Mouse (Mus musculus): ENCODE measurements around the gene Car14. TPM values are rescaled to one million over a fixed set of nuclear protein-coding genes. Genes with fewer than 3 reads are reported as not detected.
A peak's percentile ranks its signal among the peaks of the same experiment; 100 is the strongest.
"Not testable (repeated sequence)": the region's sequence is repeated elsewhere in the genome, so short reads cannot be mapped to it uniquely, and the experiment has no call there.

The Car14 gene
- polyA plus RNA-seq, 1 experiment from 2014 or later = 13.1 TPM

- ATAC-seq (ENCODE audit: low FRiP score, low read depth) = not testable (repeated sequence)
- WGBS = 95% methylated on average over 7 of the region's 7 CpGs
Measured at GRCm38 (mm10) chr3:95923429-95923828, 18.9 kb upstream of the Car14 start.

GRCm38 (mm10) chr3:95920532-95920931 lies 16.0 kb upstream of the Car14 start:
- WGBS = 55% methylated on average over 2 of the region's 2 CpGs
- not testable (repeated sequence) for H3K36me3 ChIP-seq; H3K9me3 ChIP-seq; H3K4me1 ChIP-seq (replicated peaks); ATAC-seq (ENCODE audit: low FRiP score, low read depth); H3K4me3 ChIP-seq; H3K27me3 ChIP-seq; H3K9ac ChIP-seq; H3K27ac ChIP-seq (replicated peaks); H3K4me2 ChIP-seq

More at GRCm38 (mm10) chr3:95923429-95923828, 18.9 kb upstream of the Car14 start:
- not testable (repeated sequence) for H3K4me2 ChIP-seq; H3K27me3 ChIP-seq; H3K9me3 ChIP-seq; H3K9ac ChIP-seq; H3K4me1 ChIP-seq (replicated peaks); H3K4me3 ChIP-seq; H3K27ac ChIP-seq (replicated peaks); H3K36me3 ChIP-seq

- Histone ChIP-seq H3K9ac (no peak overlapping the region), H3K4me3 (no peak overlapping the region), H3K9me3 (no peaks in the 10 kb centered on the region), H3K36me3 (no peaks in the 10 kb centered on the region), H3K27me3 (no peaks in the 10 kb centered on the region), H3K4me2 (no peak overlapping the region), H3K27ac (replicated peaks) (no peak overlapping the region), H3K4me1 (replicated peaks) (no peaks in the 10 kb centered on the region)
- WGBS = 76% methylated on average over 7 of the region's 7 CpGs
- ATAC-seq (ENCODE audit: low FRiP score, low read depth) = no peak
Measured at GRCm38 (mm10) chr3:95916760-95917159, 12.3 kb upstream of the Car14 start.

- no peak for ATAC-seq (ENCODE audit: low FRiP score, low read depth)
- Histone ChIP-seq H3K4me3 (no peak overlapping the region), H3K27ac (replicated peaks) (no peak overlapping the region), H3K27me3 (no peaks in the 10 kb centered on the region), H3K4me2 (no peak overlapping the region), H3K4me1 (replicated peaks) (no peaks in the 10 kb centered on the region), H3K9ac (no peak overlapping the region), H3K9me3 (no peaks in the 10 kb centered on the region), H3K36me3 (no peaks in the 10 kb centered on the region)
- WGBS = 96% methylated on average over 4 of the region's 4 CpGs
Measured at GRCm38 (mm10) chr3:95914706-95915105, 10.2 kb upstream of the Car14 start.

GRCm38 (mm10) chr3:95907613-95908012 lies 3.1 kb upstream of the Car14 start:
- H3K9ac ChIP-seq = no peak overlapping the region
- no peaks in the 10 kb centered on the region for H3K36me3 ChIP-seq
- ATAC-seq (ENCODE audit: low FRiP score, low read depth) = no peak
- no peak overlapping the region for H3K4me2 ChIP-seq
- H3K9me3 ChIP-seq = no peaks in the 10 kb centered on the region
- no peak overlapping the region for H3K4me3 ChIP-seq
- 48% methylated on average over 4 of the region's 4 CpGs for WGBS
- no peak overlapping the region for H3K27ac ChIP-seq (replicated peaks)
- H3K27me3 ChIP-seq = peaks cover 27% of the 10 kb centered on the region
- peaks cover 30% of the 10 kb centered on the region for H3K4me1 ChIP-seq (replicated peaks)

- H3K27me3 ChIP-seq = peaks cover 27% of the 10 kb centered on the region
- H3K4me3 ChIP-seq = peak overlapping the region; percentile 25
- no peak for ATAC-seq (ENCODE audit: low FRiP score, low read depth)
- H3K4me1 ChIP-seq (replicated peaks) = peaks cover 30% of the 10 kb centered on the region
- H3K27ac ChIP-seq (replicated peaks) = no peak overlapping the region
- H3K4me2 ChIP-seq = peak overlapping the region; percentile 61
- no peaks in the 10 kb centered on the region for H3K36me3 ChIP-seq
- H3K9ac ChIP-seq = no peak overlapping the region
- WGBS = under 1% methylated on average over 12 of the region's 12 CpGs
- H3K9me3 ChIP-seq = no peaks in the 10 kb centered on the region
Measured at GRCm38 (mm10) chr3:95906860-95907259, 2.4 kb upstream of the Car14 start.

GRCm38 (mm10) chr3:95905940-95906492 lies 1.5 kb upstream of the Car14 start:
- peaks cover 27% of the 10 kb centered on the region for H3K27me3 ChIP-seq
- peak overlapping the region; percentile 25 for H3K4me3 ChIP-seq
- ATAC-seq (ENCODE audit: low FRiP score, low read depth) = peak; percentile 27; the same call in 1 of the 2 replicates
- 0 out of 2 replicates have a peak overlapping the region, but pooled peaks have one; percentile 10 for H3K9ac ChIP-seq
- H3K27ac ChIP-seq (replicated peaks) = no peak overlapping the region
- under 1% methylated on average over 12 of the region's 12 CpGs for WGBS
- peaks cover 30% of the 10 kb centered on the region for H3K4me1 ChIP-seq (replicated peaks)
- H3K9me3 ChIP-seq = no peaks in the 10 kb centered on the region
- H3K4me2 ChIP-seq = peak overlapping the region; percentile 61
- no peaks in the 10 kb centered on the region for H3K36me3 ChIP-seq

GRCm38 (mm10) chr3:95905146-95905939 lies 852 bp upstream of the Car14 start:
- H3K36me3 ChIP-seq = no peaks in the 10 kb centered on the region
- H3K9me3 ChIP-seq = no peaks in the 10 kb centered on the region
- ATAC-seq (ENCODE audit: low FRiP score, low read depth) = peak; percentile 32; the same call in 1 of the 2 replicates

GRCm38 (mm10) chr3:95903753-95904502 lies 563 bp downstream of the Car14 start:
- Histone ChIP-seq H3K36me3 (no peaks in the 10 kb centered on the region), H3K9ac (no peak overlapping the region), H3K27me3 (peaks cover 27% of the 10 kb centered on the region), H3K9me3 (no peaks in the 10 kb centered on the region), H3K27ac (replicated peaks) (no peak overlapping the region), H3K4me1 (replicated peaks) (peaks cover 30% of the 10 kb centered on the region), H3K4me2 (peak overlapping the region; percentile 61), H3K4me3 (peak overlapping the region; percentile 25)
- ATAC-seq (ENCODE audit: low FRiP score, low read depth) = no peak
- WGBS = 3% methylated on average over 15 of the region's 15 CpGs

More at GRCm38 (mm10) chr3:95905146-95905939, 852 bp upstream of the Car14 start:
- H3K27ac ChIP-seq (replicated peaks) = no peak overlapping the region
- WGBS = under 1% methylated on average over 16 of the region's 18 CpGs
- peak overlapping the region; percentile 25 for H3K4me3 ChIP-seq
- H3K4me1 ChIP-seq (replicated peaks) = peaks cover 30% of the 10 kb centered on the region
- peaks cover 27% of the 10 kb centered on the region for H3K27me3 ChIP-seq
- H3K9ac ChIP-seq = 0 out of 2 replicates have a peak overlapping the region, but pooled peaks have one; percentile 1
- H3K4me2 ChIP-seq = peak overlapping the region; percentile 61

GRCm38 (mm10) chr3:95902643-95903042 lies 1.8 kb downstream of the Car14 start:
- H3K36me3 ChIP-seq = peaks cover 3% of the 10 kb centered on the region; the same call in 1 of the 2 replicates
- no peak overlapping the region for H3K27ac ChIP-seq (replicated peaks)
- H3K4me2 ChIP-seq = no peak overlapping the region
- 45% methylated on average over 6 of the region's 6 CpGs for WGBS
- H3K9me3 ChIP-seq = no peaks in the 10 kb centered on the region
- no peak overlapping the region for H3K4me3 ChIP-seq
- peaks cover 30% of the 10 kb centered on the region for H3K4me1 ChIP-seq (replicated peaks)
- peaks cover 21% of the 10 kb centered on the region for H3K27me3 ChIP-seq
- ATAC-seq (ENCODE audit: low FRiP score, low read depth) = no peak
- H3K9ac ChIP-seq = no peak overlapping the region

GRCm38 (mm10) chr3:95902373-95902625 lies 2.2 kb downstream of the Car14 start:
- Histone ChIP-seq H3K27me3 (peaks cover 19% of the 10 kb centered on the region), H3K9me3 (no peaks in the 10 kb centered on the region), H3K9ac (no peak overlapping the region), H3K4me1 (replicated peaks) (peaks cover 30% of the 10 kb centered on the region), H3K36me3 (peaks cover 7% of the 10 kb centered on the region; the same call in 1 of the 2 replicates), H3K27ac (replicated peaks) (no peak overlapping the region), H3K4me3 (no peak overlapping the region), H3K4me2 (no peak overlapping the region)
- ATAC-seq (ENCODE audit: low FRiP score, low read depth) = no peak

All from hindbrain, embryonic 15.5 days (tissue).